Mouse (Mus musculus) heart, postnatal 0 days (tissue): ENCODE measurements at regions not wholly inside any gene's neighbourhood (a gene's known extent, or its start where the extent isn't known, plus 50 kb on each side); places are given as distances from the start of the nearest gene placed in this dataset.

Source experiments
- ATAC-seq: fragments of 200-750 bp; cut with Nextera tagmentation; 2 replicates; pipeline ENCODE4 v1.8.0; 2017; ENCODE audit warnings: low read depth, moderate number of reproducible peaks, moderate library complexity; ENCODE audit not compliant: insufficient read depth
- DNase-seq: peaks from one replicate; pipeline ENCODE4 v3.0.0-alpha.2; 2016; ENCODE audit warnings: low spot score
- H3K27ac ChIP-seq: fragments of 300-500 bp; sonication (generic); 2 replicates; pipeline ENCODE4 v1.5.1; 2014; ENCODE audit warnings: low read depth, mild to moderate bottlenecking
- H3K27me3 ChIP-seq: fragments of 300-500 bp; sonication (generic); 2 replicates; pipeline ENCODE4 v1.6.1; 2014; ENCODE audit warnings: low read length, mixed read lengths; ENCODE audit not compliant: control insufficient read depth, insufficient read depth
- H3K36me3 ChIP-seq: fragments of 300-500 bp; sonication (generic); replicated peaks from 2 replicates; pipeline ENCODE4 v1.6.1; 2014; ENCODE audit warnings: low read length, mixed read lengths; ENCODE audit not compliant: control insufficient read depth, insufficient read depth
- H3K4me1 ChIP-seq: fragments of 300-500 bp; sonication (generic); 2 replicates; pipeline ENCODE4 v1.6.1; 2014; ENCODE audit warnings: antibody characterized with exemption; ENCODE audit not compliant: control insufficient read depth, insufficient read depth
- H3K4me2 ChIP-seq: fragments of 300-500 bp; sonication (generic); 2 replicates; pipeline ENCODE4 v1.6.1; 2014; ENCODE audit warnings: low read depth, mild to moderate bottlenecking, low read length, moderate library complexity
- H3K4me3 ChIP-seq: fragments of 300-500 bp; sonication (generic); 2 replicates; pipeline ENCODE4 v1.5.1; 2014; ENCODE audit warnings: low read depth, low read length
- H3K9ac ChIP-seq: fragments of 300-500 bp; sonication (generic); replicated peaks from 2 replicates; pipeline ENCODE4 v1.6.1; 2014; ENCODE audit warnings: low read depth, low read length, mixed read lengths
- H3K9me3 ChIP-seq: fragments of 300-500 bp; sonication (generic); replicated peaks from 2 replicates; pipeline ENCODE4 v1.6.1; 2016; ENCODE audit warnings: low read length; ENCODE audit not compliant: control insufficient read depth
- CTCF ChIP-seq: IDR thresholded peaks from 2 replicates; pipeline ENCODE4 v1.5.1; 2016; ENCODE audit warnings: antibody characterized with exemption, control low read depth, low read depth
- EP300 ChIP-seq: IDR thresholded peaks from 2 replicates; pipeline ENCODE4 v1.6.1; 2016; ENCODE audit warnings: antibody characterized with exemption, low read depth
- WGBS: fragments of 180-500 bp; shearing (Covaris S2); extraction: QIAGEN DNeasy Blood & Tissue Kit; methylation state at CpG from one replicate; pipeline ENCODE4 v1.1.7; 2014; 5-methylcytosine and 5-hydroxymethylcytosine counted together

GRCm38 (mm10) chr9:99987376-99987775, 111.4 kb upstream of the Sox14 start:
- Histone ChIP-seq H3K4me2 (no peak overlapping the region), H3K4me1 (no peaks in the 10 kb centered on the region), H3K27me3 (no peaks in the 10 kb centered on the region), H3K36me3 (no peaks in the 10 kb centered on the region), H3K27ac (no peak overlapping the region), H3K9ac (no peak overlapping the region), H3K9me3 (no peaks in the 10 kb centered on the region), H3K4me3 (no peak overlapping the region)
- ATAC-seq (no peak), DNase-seq (no peak)
- TF ChIP-seq EP300 (no peak), CTCF (no peak)
- 6% methylated on average over 1 of the region's 1 CpGs for WGBS

- H3K4me1 ChIP-seq = no peaks in the 10 kb centered on the region
- H3K27ac ChIP-seq = no peak overlapping the region
- 66% methylated on average over 1 of the region's 1 CpGs for WGBS
- no peak overlapping the region for H3K4me3 ChIP-seq
- H3K9ac ChIP-seq = no peak overlapping the region
- DNase-seq (no peak), ATAC-seq (no peak)
- no peaks in the 10 kb centered on the region for H3K36me3 ChIP-seq
- TF ChIP-seq CTCF (no peak), EP300 (no peak)
- H3K4me2 ChIP-seq = no peak overlapping the region
- no peaks in the 10 kb centered on the region for H3K27me3 ChIP-seq
- no peaks in the 10 kb centered on the region for H3K9me3 ChIP-seq
These were observed 104.8 kb upstream of the Sox14 start for GRCm38 (mm10) chr9:99980734-99981133.

- Histone ChIP-seq H3K4me3 (no peak overlapping the region), H3K27me3 (no peaks in the 10 kb centered on the region; the same call in 1 of the 2 replicates), H3K9me3 (no peaks in the 10 kb centered on the region), H3K27ac (no peak overlapping the region), H3K9ac (no peak overlapping the region), H3K36me3 (no peaks in the 10 kb centered on the region), H3K4me1 (no peaks in the 10 kb centered on the region), H3K4me2 (no peak overlapping the region)
- no peak for DNase-seq
- no peak for ATAC-seq
- no peak for TF ChIP-seq CTCF
- no peak for TF ChIP-seq EP300
These were observed 85.6 kb upstream of the Sox14 start for GRCm38 (mm10) chr9:99961561-99961960.

- no peak for ATAC-seq
- no peaks in the 10 kb centered on the region; the same call in 1 of the 2 replicates for H3K27me3 ChIP-seq
- H3K27ac ChIP-seq = no peak overlapping the region
- 87% methylated on average over 10 of the region's 10 CpGs for WGBS
- no peaks in the 10 kb centered on the region for H3K4me1 ChIP-seq
- 0 out of 2 replicates have a peak, but pooled peaks cover 3% of the 10 kb centered on the region for H3K9me3 ChIP-seq
- no peak overlapping the region for H3K9ac ChIP-seq
- H3K4me3 ChIP-seq = no peak overlapping the region
- no peak for DNase-seq
- no peaks in the 10 kb centered on the region for H3K36me3 ChIP-seq
- TF ChIP-seq EP300 (no peak), CTCF (no peak)
- no peak overlapping the region for H3K4me2 ChIP-seq
These were observed 78.8 kb upstream of the Sox14 start for GRCm38 (mm10) chr9:99954720-99955119.

- no peaks in the 10 kb centered on the region; the same call in 1 of the 2 replicates for H3K27me3 ChIP-seq
- no peaks in the 10 kb centered on the region for H3K4me1 ChIP-seq
- no peaks in the 10 kb centered on the region for H3K36me3 ChIP-seq
- TF ChIP-seq CTCF (no peak), EP300 (no peak)
- H3K4me2 ChIP-seq = no peak overlapping the region
- H3K27ac ChIP-seq = no peak overlapping the region
- H3K9me3 ChIP-seq = 0 out of 2 replicates have a peak, but pooled peaks cover 4% of the 10 kb centered on the region
- ATAC-seq = no peak
- no peak overlapping the region for H3K4me3 ChIP-seq
- H3K9ac ChIP-seq = no peak overlapping the region
- 84% methylated on average over 6 of the region's 6 CpGs for WGBS
- no peak for DNase-seq
These were observed 78.2 kb upstream of the Sox14 start for GRCm38 (mm10) chr9:99954038-99954618.
